ENCODE assay signal across 22 mouse cellular contexts in the genomic region with DNA sequence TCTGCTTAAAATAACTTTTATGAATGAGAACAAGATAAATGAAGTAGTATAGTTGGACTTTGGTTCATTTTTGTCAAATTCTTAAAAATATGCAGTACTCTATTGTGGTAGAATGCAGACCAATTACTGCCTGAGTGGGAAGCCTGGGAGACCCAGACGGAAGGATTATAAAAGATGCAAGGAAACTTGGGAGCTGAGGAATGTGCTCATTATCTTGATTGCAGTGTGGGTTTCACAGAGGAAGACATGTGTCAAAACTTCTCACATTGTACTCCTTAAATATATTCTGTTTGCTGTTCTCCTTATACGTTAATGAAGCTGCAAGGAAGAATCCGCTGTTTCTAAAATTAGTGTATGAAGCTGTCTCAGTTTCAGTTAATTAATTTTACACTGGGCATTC.
DNase-seq lines count a peak whose midpoint lies in the region; ATAC-seq and TF ChIP-seq lines count a peak whose summit lies in the region.
"Had no signal": no experiment of that assay in that cellular context is flagged by ENCODE, and none has a peak within 500 bp of the region (broad histone marks: within the 10 kb centered on the region; RNA-seq: fewer than 3 reads in every experiment).

No protein-coding gene starts in this region.

- H3K27ac ChIP-seq in forebrain, embryonic 14.5 days (ENCODE audit: low read depth, low read length) = no peak overlapping the region
- no peak overlapping the region for H3K27ac ChIP-seq in gastrocnemius, adult 2 months
- H3K27ac ChIP-seq: embryonic facial prominence, embryonic 12.5 days; heart, embryonic 10.5 days; hindbrain, embryonic 12.5 days had no signal

- no peak overlapping the region for H3K9ac ChIP-seq in forebrain, embryonic 14.5 days (ENCODE audit: low read length)
- H3K9ac ChIP-seq: embryonic facial prominence, embryonic 12.5 days; hindbrain, embryonic 12.5 days had no signal

- no peaks in the 10 kb centered on the region for H3K36me3 ChIP-seq in forebrain, embryonic 14.5 days (ENCODE audit: control insufficient read depth, insufficient read depth, low read length)
- H3K36me3 ChIP-seq: embryonic facial prominence, embryonic 12.5 days; heart, embryonic 10.5 days; hindbrain, embryonic 12.5 days had no signal

- peak; percentile 69 for DNase-seq in Muller cell, postnatal 12 days (ENCODE audit: inconsistent ontology term)
- DNase-seq in brain, embryonic 14.5 days (ENCODE audit: low read depth) = peak; percentile 86
- peak; percentile 72 for DNase-seq in forebrain, embryonic 14.5 days (ENCODE audit: low spot score)
- peak; percentile 54 for DNase-seq in retina, embryonic 14.5 days (ENCODE audit: low spot score)
- no peak for DNase-seq in gastrocnemius, adult 2 months
- DNase-seq in adrenal gland, postnatal 10 days = no peak
- DNase-seq in kidney, postnatal 25 days = no peak
- DNase-seq: adrenal gland, adult 8-10 months; cerebellum, adult 11 months; cerebellum, adult 9-10 months; cerebellum, postnatal 25 days; gastrocnemius, postnatal 10 days; heart, adult 18-20 months; heart, postnatal 10 days; heart, postnatal 4 days had no signal

- peak; percentile 91 for ATAC-seq in forebrain, embryonic 14.5 days
- ATAC-seq: hindbrain, embryonic 16.5 days; inflammation-experienced regulatory T-cells, adult 6 months; intestine, postnatal 0 days had no signal

- no peak overlapping the region for H3K4me2 ChIP-seq in forebrain, embryonic 14.5 days (ENCODE audit: low read length)
- H3K4me2 ChIP-seq: embryonic facial prominence, embryonic 12.5 days; hindbrain, embryonic 12.5 days had no signal

- TF ChIP-seq CTCF in brain, embryonic 14.5 days (IDR thresholded peaks at IDR 0.05; ENCODE audit: borderline replicate concordance, extremely low read depth, insufficient read depth, insufficient read length) = no peak
- TF ChIP-seq CTCF in gastrocnemius, adult 2 months (IDR thresholded peaks at IDR 0.05) = no peak

- no peak overlapping the region for H3K4me3 ChIP-seq in forebrain, embryonic 14.5 days (ENCODE audit: low read depth, low read length)
- no peak overlapping the region for H3K4me3 ChIP-seq in gastrocnemius, adult 2 months
- H3K4me3 ChIP-seq: embryonic facial prominence, embryonic 12.5 days; heart, embryonic 10.5 days; hindbrain, embryonic 12.5 days had no signal

- no peaks in the 10 kb centered on the region for H3K27me3 ChIP-seq in forebrain, embryonic 14.5 days (replicated peaks; ENCODE audit: control insufficient read depth, insufficient read depth, low read length)
- H3K27me3 ChIP-seq: CH12.LX; embryonic facial prominence, embryonic 12.5 days; hindbrain, embryonic 12.5 days had no signal

- 7% methylated on average over 3 of the region's 3 CpGs for WGBS in forebrain, embryonic 14.5 days

- intact Hi-C loops in gastrocnemius, adult 2 months (cut with DNase I) = no loop called here

- no peaks in the 10 kb centered on the region for H3K4me1 ChIP-seq in forebrain, embryonic 14.5 days (ENCODE audit: control insufficient read depth, insufficient read depth, low read length)
- H3K4me1 ChIP-seq: embryonic facial prominence, embryonic 12.5 days; heart, embryonic 10.5 days; hindbrain, embryonic 12.5 days had no signal

- TF ChIP-seq POLR2A in brain, embryonic 14.5 days (IDR thresholded peaks at IDR 0.05; ENCODE audit: borderline replicate concordance, extremely low read depth, insufficient read depth, insufficient read length, poor library complexity, severe bottlenecking) = no peak

- no peaks in the 10 kb centered on the region for H3K9me3 ChIP-seq in forebrain, embryonic 14.5 days (replicated peaks; ENCODE audit: control insufficient read depth, low read length)
- H3K9me3 ChIP-seq: embryonic facial prominence, embryonic 12.5 days; heart, embryonic 10.5 days; hindbrain, embryonic 12.5 days had no signal

Comparison
In these comparisons a context has a peak if more than half of its experiments do, and no peak if none do; other contexts are left out.
1. DNase-seq: peak in Muller cell, postnatal 12 days (single experiment), brain, embryonic 14.5 days (single experiment), forebrain, embryonic 14.5 days (single experiment) and retina, embryonic 14.5 days (single experiment); none in gastrocnemius, adult 2 months (single experiment), adrenal gland, postnatal 10 days (single experiment) and kidney, postnatal 25 days (0 of 2).